Mouse (Mus musculus) heart, postnatal 0 days (tissue): ENCODE data around the gene Rpl31.

Source experiments
- CTCF ChIP-seq: IDR thresholded peaks from 2 replicates; pipeline ENCODE4 v1.5.1; 2016; ENCODE audit warnings: antibody characterized with exemption, control low read depth, low read depth
- EP300 ChIP-seq: IDR thresholded peaks from 2 replicates; pipeline ENCODE4 v1.6.1; 2016; ENCODE audit warnings: antibody characterized with exemption, low read depth

GRCm38 (mm10) chr1:39343242-39343641, 24.4 kb upstream of the Rpl31 start:
- TF ChIP-seq EP300 (no peak), CTCF (peak; percentile 37; the same call in 1 of the 2 replicates)
